Mouse (Mus musculus) E14TG2a.4 (cell line): ENCODE measurements at regions not wholly inside any gene's neighbourhood (a gene's known extent, or its start where the extent isn't known, plus 50 kb on each side); places are given as distances from the start of the nearest gene placed in this dataset.

ENCODE experiments used
- H3K27me3 ChIP-seq: 2 replicates; pipeline ENCODE4 v1.6.1; 2014; ENCODE audit warnings: low read length, control low read depth; ENCODE audit not compliant: insufficient read depth
- H3K36me3 ChIP-seq: 2 replicates; pipeline ENCODE4 v1.6.1; 2014; ENCODE audit warnings: low read length, control low read depth; ENCODE audit not compliant: insufficient read depth
- H3K4me1 ChIP-seq: replicated peaks from 2 replicates; pipeline ENCODE4 v1.6.1; 2014; ENCODE audit warnings: low read depth, low read length, control low read depth
- H3K4me3 ChIP-seq: replicated peaks from 2 replicates; pipeline ENCODE4 v1.5.1; 2014; ENCODE audit warnings: mild to moderate bottlenecking, low read length
- H3K9me3 ChIP-seq: 2 replicates; pipeline ENCODE4 v1.6.1; 2014; ENCODE audit warnings: low read length, control low read depth
- CTCF ChIP-seq: conservative IDR thresholded peaks from 2 replicates; pipeline ENCODE4 v1.5.1; 2014; ENCODE audit warnings: low read length
- NANOG ChIP-seq: IDR thresholded peaks from 2 replicates; pipeline ENCODE4 v1.6.1; 2014; ENCODE audit warnings: borderline replicate concordance, low read length, mixed read lengths
- POU5F1 ChIP-seq: IDR thresholded peaks from 2 replicates; pipeline ENCODE4 v1.6.1; 2014; ENCODE audit warnings: low read length, borderline replicate concordance

- TF ChIP-seq NANOG (no peak), CTCF (no peak), POU5F1 (no peak)
- Histone ChIP-seq H3K4me1 (peaks cover 17% of the 10 kb centered on the region), H3K27me3 (no peaks in the 10 kb centered on the region), H3K4me3 (no peak overlapping the region), H3K36me3 (no peaks in the 10 kb centered on the region), H3K9me3 (no peaks in the 10 kb centered on the region)
These were observed 58.8 kb upstream of the Vangl1 start for GRCm38 (mm10) chr3:102263326-102263725.

- TF ChIP-seq CTCF (no peak), NANOG (no peak), POU5F1 (no peak)
- Histone ChIP-seq H3K9me3 (no peaks in the 10 kb centered on the region), H3K4me3 (no peak overlapping the region), H3K4me1 (peaks cover 17% of the 10 kb centered on the region), H3K36me3 (no peaks in the 10 kb centered on the region), H3K27me3 (no peaks in the 10 kb centered on the region)
These were observed 58.2 kb upstream of the Vangl1 start for GRCm38 (mm10) chr3:102262665-102263064.

- TF ChIP-seq POU5F1 = no peak
- TF ChIP-seq NANOG = no peak
- no peak for TF ChIP-seq CTCF
- no peak overlapping the region for H3K4me3 ChIP-seq
- no peaks in the 10 kb centered on the region for H3K9me3 ChIP-seq
- peaks cover 17% of the 10 kb centered on the region for H3K4me1 ChIP-seq
- H3K36me3 ChIP-seq = no peaks in the 10 kb centered on the region
- H3K27me3 ChIP-seq = no peaks in the 10 kb centered on the region
These were observed 57.0 kb upstream of the Vangl1 start for GRCm38 (mm10) chr3:102261517-102261916.
